Comparison of ENCODE assay signal across 8 mouse cellular contexts in genomic region chr17:15826444-15826909, GRCm38 (mm10). TPM values are rescaled to one million over a fixed set of nuclear protein-coding genes. Genes with fewer than 3 reads are reported as not detected.
DNase-seq lines count a peak whose midpoint lies in the region; ATAC-seq and TF ChIP-seq lines count a peak whose summit lies in the region.

No protein-coding gene starts in this region.

- in situ Hi-C loops in ES-E14 (cut with MboI; ENCODE audit: low sequenced_read_pairs in 2 of 2, unreplicated experiment in 2 of 2) = no loop called here

- peaks cover 1% of the 10 kb centered on the region; the same call in 1 of the 2 replicates for H3K27me3 ChIP-seq in cerebellum, adult 2 months (ENCODE audit: control insufficient read depth, insufficient read depth, low read length)
- peaks cover 6% of the 10 kb centered on the region; the same call in 1 of the 2 replicates for H3K27me3 ChIP-seq in hindbrain, embryonic 10.5 days (ENCODE audit: insufficient read depth, poor library complexity, severe bottlenecking)
- H3K27me3 ChIP-seq in lung, embryonic 16.5 days (ENCODE audit: control insufficient read depth, insufficient read depth, low read depth, low read length) = peaks cover 2% of the 10 kb centered on the region; the same call in 1 of the 2 replicates
- H3K27me3 ChIP-seq in thymus, adult 2 months (ENCODE audit: control insufficient read depth, insufficient read depth, low read length) = peaks cover 16% of the 10 kb centered on the region

- peak overlapping the region; percentile 75 for H3K9ac ChIP-seq in ES-E14 (ENCODE audit: insufficient read depth, low read depth, low read length, poor library complexity, severe bottlenecking)
- peak overlapping the region; percentile 87 for H3K9ac ChIP-seq in lung, embryonic 16.5 days (ENCODE audit: low read length)

- WGBS in cerebellum, adult 2 months = 1% methylated on average over 34 of the region's 34 CpGs
- under 1% methylated on average over 34 of the region's 34 CpGs for WGBS in hindbrain, embryonic 10.5 days
- WGBS in lung, embryonic 16.5 days = under 1% methylated on average over 33 of the region's 34 CpGs
- WGBS in thymus, adult 2 months = 2% methylated on average over 34 of the region's 34 CpGs

- H3K4me3 ChIP-seq in ES-E14 (ENCODE audit: insufficient read depth in 1 of 2, low read depth in 1 of 2, low read length in 2 of 2, poor library complexity in 1 of 2, severe bottlenecking in 1 of 2) = peak overlapping the region; percentile 74 to 90
- peak overlapping the region; percentile 71 for H3K4me3 ChIP-seq in cerebellum, adult 2 months (replicated peaks; ENCODE audit: insufficient read depth, low read depth, low read length)
- peak overlapping the region; percentile 98 for H3K4me3 ChIP-seq in hindbrain, embryonic 10.5 days
- peak overlapping the region; percentile 70 for H3K4me3 ChIP-seq in lung, embryonic 16.5 days (ENCODE audit: low read length)
- H3K4me3 ChIP-seq in thymus, adult 2 months (ENCODE audit: control insufficient read depth, insufficient read depth, low read length) = peak overlapping the region; percentile 43

- peak; percentile 92 for ATAC-seq in frontal cortex, adult (ENCODE audit: low TSS enrichment)
- peak; percentile 95 for ATAC-seq in lung, embryonic 16.5 days (ENCODE audit: low read depth)

- TF ChIP-seq CTCF in cerebellum, adult 2 months (IDR thresholded peaks at IDR 0.05; ENCODE audit: borderline replicate concordance, insufficient read depth, low read depth, low read length) = no peak
- no peak for TF ChIP-seq CTCF in thymus, adult 2 months (IDR thresholded peaks at IDR 0.05; ENCODE audit: borderline replicate concordance, control insufficient read depth, extremely low read depth, insufficient read depth, low read length, poor library complexity)

- DNase-seq in ES-E14 (ENCODE audit: low read depth, low spot score) = peak; percentile 98
- peak; percentile 99 for DNase-seq in cerebellum, adult 2 months
- peak; percentile 98 for DNase-seq in hindbrain, embryonic 10.5 days (ENCODE audit: low spot score)
- DNase-seq in layer of hippocampus, adult 9-11 months = peak; percentile 99
- DNase-seq in ovary, adult 18-20 months (ENCODE audit: low spot score) = peak; percentile 98
- peak; percentile 82 for DNase-seq in thymus, adult 2 months

- peak overlapping the region; percentile 89 for H3K4me2 ChIP-seq in lung, embryonic 16.5 days (ENCODE audit: low read depth, low read length)

- H3K36me3 ChIP-seq in ES-E14 (ENCODE audit: control insufficient read depth, insufficient read depth, low read length, poor library complexity, severe bottlenecking) = no peaks in the 10 kb centered on the region
- H3K36me3 ChIP-seq in hindbrain, embryonic 10.5 days = 0 out of 2 replicates have a peak, but pooled peaks cover 4% of the 10 kb centered on the region
- no peaks in the 10 kb centered on the region for H3K36me3 ChIP-seq in lung, embryonic 16.5 days (ENCODE audit: control insufficient read depth, insufficient read depth, low read length)
- no peaks in the 10 kb centered on the region for H3K36me3 ChIP-seq in thymus, adult 2 months (ENCODE audit: control insufficient read depth, insufficient read depth, low read length)

- no peaks in the 10 kb centered on the region for H3K4me1 ChIP-seq in ES-E14 (ENCODE audit: control insufficient read depth in 2 of 2, insufficient read depth in 2 of 2, low read length in 2 of 2, poor library complexity in 1 of 2)
- no peaks in the 10 kb centered on the region; the same call in 1 of the 2 replicates for H3K4me1 ChIP-seq in cerebellum, adult 2 months (ENCODE audit: control insufficient read depth, insufficient read depth, low read length)
- H3K4me1 ChIP-seq in hindbrain, embryonic 10.5 days (replicated peaks) = peaks cover 58% of the 10 kb centered on the region
- peaks cover 27% of the 10 kb centered on the region for H3K4me1 ChIP-seq in lung, embryonic 16.5 days (replicated peaks; ENCODE audit: control insufficient read depth, insufficient read depth, low read length)
- peaks cover 21% of the 10 kb centered on the region for H3K4me1 ChIP-seq in thymus, adult 2 months (replicated peaks; ENCODE audit: control insufficient read depth, insufficient read depth, low read length)

- no peak overlapping the region for H3K27ac ChIP-seq in ES-E14 (ENCODE audit: insufficient read depth, low read depth, low read length, poor library complexity, severe bottlenecking)
- H3K27ac ChIP-seq in cerebellum, adult 2 months (ENCODE audit: insufficient read depth, low read length) = peak overlapping the region; percentile 75
- H3K27ac ChIP-seq in hindbrain, embryonic 10.5 days = peak overlapping the region; percentile 98
- peak overlapping the region; percentile 90 for H3K27ac ChIP-seq in lung, embryonic 16.5 days (ENCODE audit: low read length)
- H3K27ac ChIP-seq in thymus, adult 2 months (ENCODE audit: control insufficient read depth, insufficient read depth, low read length) = no peak overlapping the region

- TF ChIP-seq POLR2A in cerebellum, adult 2 months (IDR thresholded peaks at IDR 0.05; ENCODE audit: borderline replicate concordance, insufficient read depth, low read length) = peak; percentile 89
- TF ChIP-seq POLR2A in thymus, adult 2 months (IDR thresholded peaks at IDR 0.05; ENCODE audit: control insufficient read depth, extremely low read depth, insufficient read depth, low read length, poor library complexity) = 0 out of 2 replicates have a peak, but pooled peaks have one; percentile 25

- no peaks in the 10 kb centered on the region for H3K9me3 ChIP-seq in ES-E14 (ENCODE audit: control insufficient read depth, insufficient read depth, low read depth, low read length)
- no peaks in the 10 kb centered on the region for H3K9me3 ChIP-seq in hindbrain, embryonic 10.5 days
- H3K9me3 ChIP-seq in lung, embryonic 16.5 days (ENCODE audit: control insufficient read depth, low read length) = no peaks in the 10 kb centered on the region

TF ChIP-seq in ES-E14, 5 proteins besides CTCF, POLR2A, EP300 and RAD21:
- TF ChIP-seq ZNF384 (IDR thresholded peaks at IDR 0.05; ENCODE audit: low read depth, low read length) (peak; percentile 78), MAFK (IDR thresholded peaks at IDR 0.05; ENCODE audit: insufficient read depth, low read depth, low read length) (no peak)

RNA-seq across cellular contexts. Expression of gene Rgmb, which starts 4.4 kb away (rescaled TPM):
- 5.5 and 7.2 TPM in 2 replicates for total RNA-seq in ES-E14 (2012; rRNA removed)
- 39.5 and 46.9 TPM in 2 replicates for polyA plus RNA-seq in cerebellum, adult 2 months (2012; rRNA removed)
- 29.3 and 75.7 TPM in 2 replicates for polyA plus RNA-seq in hindbrain, embryonic 10.5 days (2016; fragmentation: Nextera tagmentation; extraction: Ambion mirVana)
- 10.5 and 12.4 TPM in 2 replicates for polyA plus RNA-seq in lung, embryonic 16.5 days (2015; fragmentation: Nextera tagmentation; extraction: Ambion mirVana)
- polyA plus RNA-seq in thymus, adult 2 months (2012; rRNA removed) = 16.5 and 23.3 TPM in 2 replicates

Comparison
In these comparisons a context has a peak if more than half of its experiments do, and no peak if none do; other contexts are left out.
1. H3K27ac ChIP-seq: peak in cerebellum, adult 2 months (single experiment), hindbrain, embryonic 10.5 days (single experiment) and lung, embryonic 16.5 days (single experiment); none in ES-E14 (single experiment) and thymus, adult 2 months (single experiment).
2. H3K4me3 ChIP-seq: peak in every context shown above with its lines; median percentile 98 in hindbrain, embryonic 10.5 days; 82 in ES-E14; 71 in cerebellum, adult 2 months; 70 in lung, embryonic 16.5 days; 43 in thymus, adult 2 months.
3. Peak in every context shown above with its lines, with median percentiles within 50 percentile points of each other: DNase-seq.